Mouse (Mus musculus): ENCODE measurements around the gene Fam136a. TPM values are rescaled to one million over a fixed set of nuclear protein-coding genes. Genes with fewer than 3 reads are reported as not detected.
A peak's percentile ranks its signal among the peaks of the same experiment; 100 is the strongest.

Fam136a gene
- polyA plus RNA-seq (2014; fragmentation: Nextera tagmentation; extraction: Ambion mirVana): 123 and 138 TPM in 2 replicates

GRCm38 (mm10) chr6:86365371-86366124 is at the start of gene Fam136a:
TSS of gene Fam136a (plus strand) at chr6:86365646.
- Histone ChIP-seq H3K4me2 (replicated peaks; ENCODE audit: low read depth, low read length) (peak within 1 kb of the TSS; percentile 94), H3K27me3 (ENCODE audit: control insufficient read depth, insufficient read depth, low read length) (no peaks in the 10 kb centered on the region), H3K4me1 (ENCODE audit: control insufficient read depth, insufficient read depth, low read length) (peaks cover 3% of the 10 kb centered on the region), H3K27ac (ENCODE audit: low read length) (peak within 1 kb of the TSS; percentile 81), H3K36me3 (ENCODE audit: control insufficient read depth, insufficient read depth, low read length) (no peaks in the 10 kb centered on the region), H3K4me3 (ENCODE audit: low read depth, low read length) (peak within 1 kb of the TSS; percentile 74), H3K9me3 (ENCODE audit: control insufficient read depth, low read depth, low read length) (no peaks in the 10 kb centered on the region), H3K9ac (replicated peaks; ENCODE audit: low read depth, low read length) (peak within 1 kb of the TSS; percentile 73)
- under 1% methylated on average over 74 of the region's 76 CpGs for WGBS
- ATAC-seq (ENCODE audit: insufficient number of reproducible peaks, insufficient read depth, low FRiP score, low read depth): peak; percentile 95

- no peaks in the 10 kb centered on the region for H3K27me3 ChIP-seq (ENCODE audit: control insufficient read depth, insufficient read depth, low read length)
- no peak for ATAC-seq (ENCODE audit: insufficient number of reproducible peaks, insufficient read depth, low FRiP score, low read depth)
- H3K36me3 ChIP-seq (ENCODE audit: control insufficient read depth, insufficient read depth, low read length): no peaks in the 10 kb centered on the region
- no peaks in the 10 kb centered on the region for H3K9me3 ChIP-seq (ENCODE audit: control insufficient read depth, low read depth, low read length)
- no peaks in the 10 kb centered on the region for H3K4me1 ChIP-seq (ENCODE audit: control insufficient read depth, insufficient read depth, low read length)
- H3K27ac ChIP-seq (ENCODE audit: low read length): no peak overlapping the region
- WGBS: 36% methylated on average over 1 of the region's 1 CpGs
- H3K9ac ChIP-seq (replicated peaks; ENCODE audit: low read depth, low read length): no peak overlapping the region
- no peak overlapping the region for H3K4me3 ChIP-seq (ENCODE audit: low read depth, low read length)
- no peak overlapping the region for H3K4me2 ChIP-seq (replicated peaks; ENCODE audit: low read depth, low read length)
These were observed 48.4 kb upstream of the Fam136a start for GRCm38 (mm10) chr6:86317066-86317465.

GRCm38 (mm10) chr6:86318855-86319254 is 46.6 kb upstream of the Fam136a start:
- peak; percentile 81 for ATAC-seq (ENCODE audit: insufficient number of reproducible peaks, insufficient read depth, low FRiP score, low read depth)
- H3K27ac ChIP-seq (ENCODE audit: low read length): no peak overlapping the region
- no peaks in the 10 kb centered on the region for H3K4me1 ChIP-seq (ENCODE audit: control insufficient read depth, insufficient read depth, low read length)

GRCm38 (mm10) chr6:86322031-86322563 is 43.3 kb upstream of the Fam136a start:
- Histone ChIP-seq H3K27ac (ENCODE audit: low read length) (no peak overlapping the region), H3K9me3 (ENCODE audit: control insufficient read depth, low read depth, low read length) (no peaks in the 10 kb centered on the region), H3K27me3 (ENCODE audit: control insufficient read depth, insufficient read depth, low read length) (no peaks in the 10 kb centered on the region), H3K4me3 (ENCODE audit: low read depth, low read length) (no peak overlapping the region), H3K36me3 (ENCODE audit: control insufficient read depth, insufficient read depth, low read length) (no peaks in the 10 kb centered on the region), H3K4me2 (replicated peaks; ENCODE audit: low read depth, low read length) (no peak overlapping the region), H3K4me1 (ENCODE audit: control insufficient read depth, insufficient read depth, low read length) (no peaks in the 10 kb centered on the region), H3K9ac (replicated peaks; ENCODE audit: low read depth, low read length) (no peak overlapping the region)
- no peak for ATAC-seq (ENCODE audit: insufficient number of reproducible peaks, insufficient read depth, low FRiP score, low read depth)
- 87% methylated on average over 5 of the region's 5 CpGs for WGBS

More at GRCm38 (mm10) chr6:86318855-86319254, 46.6 kb upstream of the Fam136a start:
- Histone ChIP-seq H3K4me2 (replicated peaks; ENCODE audit: low read depth, low read length) (no peak overlapping the region), H3K27me3 (ENCODE audit: control insufficient read depth, insufficient read depth, low read length) (no peaks in the 10 kb centered on the region), H3K36me3 (ENCODE audit: control insufficient read depth, insufficient read depth, low read length) (no peaks in the 10 kb centered on the region), H3K9ac (replicated peaks; ENCODE audit: low read depth, low read length) (no peak overlapping the region), H3K9me3 (ENCODE audit: control insufficient read depth, low read depth, low read length) (no peaks in the 10 kb centered on the region), H3K4me3 (ENCODE audit: low read depth, low read length) (no peak overlapping the region)
- WGBS: 41% methylated on average over 4 of the region's 4 CpGs

- no peak overlapping the region for H3K4me3 ChIP-seq (ENCODE audit: low read depth, low read length)
- H3K4me2 ChIP-seq (replicated peaks; ENCODE audit: low read depth, low read length): no peak overlapping the region
- no peaks in the 10 kb centered on the region for H3K36me3 ChIP-seq (ENCODE audit: control insufficient read depth, insufficient read depth, low read length)
- no peaks in the 10 kb centered on the region for H3K4me1 ChIP-seq (ENCODE audit: control insufficient read depth, insufficient read depth, low read length)
- no peak overlapping the region for H3K9ac ChIP-seq (replicated peaks; ENCODE audit: low read depth, low read length)
- H3K9me3 ChIP-seq (ENCODE audit: control insufficient read depth, low read depth, low read length): no peaks in the 10 kb centered on the region
- H3K27me3 ChIP-seq (ENCODE audit: control insufficient read depth, insufficient read depth, low read length): no peaks in the 10 kb centered on the region
- 94% methylated on average over 9 of the region's 9 CpGs for WGBS
- ATAC-seq (ENCODE audit: insufficient number of reproducible peaks, insufficient read depth, low FRiP score, low read depth): no peak
- H3K27ac ChIP-seq (ENCODE audit: low read length): no peak overlapping the region
These were observed 42.5 kb upstream of the Fam136a start for GRCm38 (mm10) chr6:86322991-86323390.

GRCm38 (mm10) chr6:86324400-86324799 is 41.0 kb upstream of the Fam136a start:
- no peak for ATAC-seq (ENCODE audit: insufficient number of reproducible peaks, insufficient read depth, low FRiP score, low read depth)
- 74% methylated on average over 3 of the region's 3 CpGs for WGBS
- no peaks in the 10 kb centered on the region for H3K4me1 ChIP-seq (ENCODE audit: control insufficient read depth, insufficient read depth, low read length)
- H3K9ac ChIP-seq (replicated peaks; ENCODE audit: low read depth, low read length): no peak overlapping the region
- no peak overlapping the region for H3K27ac ChIP-seq (ENCODE audit: low read length)
- H3K27me3 ChIP-seq (ENCODE audit: control insufficient read depth, insufficient read depth, low read length): no peaks in the 10 kb centered on the region
- H3K4me3 ChIP-seq (ENCODE audit: low read depth, low read length): no peak overlapping the region
- H3K36me3 ChIP-seq (ENCODE audit: control insufficient read depth, insufficient read depth, low read length): no peaks in the 10 kb centered on the region
- no peaks in the 10 kb centered on the region for H3K9me3 ChIP-seq (ENCODE audit: control insufficient read depth, low read depth, low read length)
- no peak overlapping the region for H3K4me2 ChIP-seq (replicated peaks; ENCODE audit: low read depth, low read length)

GRCm38 (mm10) chr6:86325646-86326045 is 39.8 kb upstream of the Fam136a start:
- Histone ChIP-seq H3K27ac (ENCODE audit: low read length) (no peak overlapping the region), H3K4me3 (ENCODE audit: low read depth, low read length) (no peak overlapping the region), H3K4me1 (ENCODE audit: control insufficient read depth, insufficient read depth, low read length) (no peaks in the 10 kb centered on the region), H3K4me2 (replicated peaks; ENCODE audit: low read depth, low read length) (no peak overlapping the region), H3K9ac (replicated peaks; ENCODE audit: low read depth, low read length) (no peak overlapping the region), H3K36me3 (ENCODE audit: control insufficient read depth, insufficient read depth, low read length) (no peaks in the 10 kb centered on the region), H3K27me3 (ENCODE audit: control insufficient read depth, insufficient read depth, low read length) (no peaks in the 10 kb centered on the region), H3K9me3 (ENCODE audit: control insufficient read depth, low read depth, low read length) (no peaks in the 10 kb centered on the region)
- WGBS: 86% methylated on average over 5 of the region's 5 CpGs
- ATAC-seq (ENCODE audit: insufficient number of reproducible peaks, insufficient read depth, low FRiP score, low read depth): no peak

- Histone ChIP-seq H3K9ac (replicated peaks; ENCODE audit: low read depth, low read length) (no peak overlapping the region), H3K4me3 (ENCODE audit: low read depth, low read length) (no peak overlapping the region), H3K9me3 (ENCODE audit: control insufficient read depth, low read depth, low read length) (no peaks in the 10 kb centered on the region), H3K4me2 (replicated peaks; ENCODE audit: low read depth, low read length) (no peak overlapping the region), H3K27ac (ENCODE audit: low read length) (no peak overlapping the region), H3K36me3 (ENCODE audit: control insufficient read depth, insufficient read depth, low read length) (no peaks in the 10 kb centered on the region), H3K27me3 (ENCODE audit: control insufficient read depth, insufficient read depth, low read length) (no peaks in the 10 kb centered on the region), H3K4me1 (ENCODE audit: control insufficient read depth, insufficient read depth, low read length) (no peaks in the 10 kb centered on the region)
- ATAC-seq (ENCODE audit: insufficient number of reproducible peaks, insufficient read depth, low FRiP score, low read depth): no peak
- WGBS: 85% methylated on average over 18 of the region's 18 CpGs
These were observed 38.6 kb upstream of the Fam136a start for GRCm38 (mm10) chr6:86326866-86327265.
